ENCODE assay signal across 8 mouse cellular contexts in genomic region chr8:120100388-120101067, GRCm38 (mm10). TPM values are rescaled to one million over a fixed set of nuclear protein-coding genes. Genes with fewer than 3 reads are reported as not detected.
DNase-seq lines count a peak whose midpoint lies in the region; ATAC-seq lines count a peak whose summit lies in the region.

No protein-coding gene starts in this region.

- peak; percentile 42 for ATAC-seq in intestine, embryonic 15.5 days
- ATAC-seq in neural tube, embryonic 15.5 days (ENCODE audit: low FRiP score) = no peak; the same call in 1 of the 2 replicates

- H3K27ac ChIP-seq in intestine, embryonic 15.5 days = peak overlapping the region; percentile 89
- H3K27ac ChIP-seq in neural tube, embryonic 15.5 days (replicated peaks) = peak overlapping the region; percentile 95

- no peaks in the 10 kb centered on the region for H3K36me3 ChIP-seq in intestine, embryonic 15.5 days
- H3K36me3 ChIP-seq in neural tube, embryonic 15.5 days = peaks cover 2% of the 10 kb centered on the region; the same call in 1 of the 2 replicates

- peak overlapping the region; percentile 96 for H3K4me3 ChIP-seq in intestine, embryonic 15.5 days (replicated peaks)
- peak overlapping the region; percentile 67 for H3K4me3 ChIP-seq in neural tube, embryonic 15.5 days (replicated peaks)

- H3K27me3 ChIP-seq in intestine, embryonic 15.5 days (replicated peaks) = no peaks in the 10 kb centered on the region
- no peaks in the 10 kb centered on the region for H3K27me3 ChIP-seq in neural tube, embryonic 15.5 days (replicated peaks)

- H3K9ac ChIP-seq in intestine, embryonic 15.5 days = peak overlapping the region; percentile 92
- H3K9ac ChIP-seq in neural tube, embryonic 15.5 days (replicated peaks) = peak overlapping the region; percentile 85

- peak overlapping the region; percentile 85 for H3K4me2 ChIP-seq in intestine, embryonic 15.5 days (replicated peaks)
- H3K4me2 ChIP-seq in neural tube, embryonic 15.5 days = peak overlapping the region; percentile 70

- H3K4me1 ChIP-seq in intestine, embryonic 15.5 days (replicated peaks) = peaks cover 33% of the 10 kb centered on the region
- peaks cover 49% of the 10 kb centered on the region for H3K4me1 ChIP-seq in neural tube, embryonic 15.5 days

- WGBS in intestine, embryonic 15.5 days = 3% methylated on average over 25 of the region's 25 CpGs
- 1% methylated on average over 25 of the region's 25 CpGs for WGBS in neural tube, embryonic 15.5 days

- no peaks in the 10 kb centered on the region for H3K9me3 ChIP-seq in intestine, embryonic 15.5 days
- H3K9me3 ChIP-seq in neural tube, embryonic 15.5 days (replicated peaks) = no peaks in the 10 kb centered on the region

- peak; percentile 49 for DNase-seq in adrenal gland, postnatal 10 days
- no peak for DNase-seq in adrenal gland, postnatal 4 days (ENCODE audit: low spot score in 2 of 2)
- DNase-seq in retina, postnatal 1 day = peak; percentile 37
- DNase-seq in retina, embryonic 14.5 days (ENCODE audit: low spot score) = no peak
- DNase-seq in layer of hippocampus, adult 8-10 months (ENCODE audit: low spot score in 2 of 2) = no peak
- no peak for DNase-seq in embryo, embryonic 11 days

RNA-seq across cellular contexts. Expression of gene Zdhhc7, which starts 0.8 kb away (rescaled TPM):
- 10 to 100 TPM; 43.2 to 44.8 TPM for total RNA-seq in adrenal gland, postnatal 10 days (2021)
- total RNA-seq in adrenal gland, postnatal 4 days (2021) = 10 to 100 TPM; 46.4 to 48.9 TPM
- 34.8 and 39.7 TPM in 2 replicates for polyA plus RNA-seq in intestine, embryonic 15.5 days (2015; fragmentation: Nextera tagmentation; extraction: Ambion mirVana)
- 26.9 and 31.6 TPM in 2 replicates for polyA plus RNA-seq in neural tube, embryonic 15.5 days (2015; fragmentation: Nextera tagmentation; extraction: Ambion mirVana)
- total RNA-seq in layer of hippocampus, adult 8-10 months (2022) = 10 to 100 TPM; 28.4 to 37.8 (median 32.3) TPM

RNA-seq across cellular contexts. Expression of gene 6430548M08Rik, which starts 13.4 kb away (rescaled TPM):
- 10 to 100 TPM; 39.7 to 41.9 TPM for total RNA-seq in adrenal gland, postnatal 10 days (2021)
- 10 to 100 TPM; 52.7 to 59.3 TPM for total RNA-seq in adrenal gland, postnatal 4 days (2021)
- polyA plus RNA-seq in intestine, embryonic 15.5 days (2015; fragmentation: Nextera tagmentation; extraction: Ambion mirVana) = 4.7 and 5.8 TPM in 2 replicates
- polyA plus RNA-seq in neural tube, embryonic 15.5 days (2015; fragmentation: Nextera tagmentation; extraction: Ambion mirVana) = 29.8 and 31.9 TPM in 2 replicates
- total RNA-seq in layer of hippocampus, adult 8-10 months (2022) = 100 to 1,000 TPM; 152 to 193 (median 182) TPM

Comparison
In these comparisons a context has a peak if more than half of its experiments do, and no peak if none do; other contexts are left out.
1. DNase-seq: peak in adrenal gland, postnatal 10 days (single experiment) and retina, postnatal 1 day (single experiment); none in adrenal gland, postnatal 4 days (0 of 2), retina, embryonic 14.5 days (single experiment), layer of hippocampus, adult 8-10 months (0 of 2) and embryo, embryonic 11 days (single experiment).